ENCODE assay signal across 9 mouse cellular contexts in genomic region chr5:76928124-76928832, GRCm38 (mm10). TPM values are rescaled to one million over a fixed set of nuclear protein-coding genes. Genes with fewer than 3 reads are reported as not detected.
DNase-seq lines count a peak whose midpoint lies in the region; ATAC-seq and TF ChIP-seq lines count a peak whose summit lies in the region.
"Had no signal": no experiment of that assay in that cellular context is flagged by ENCODE, and none has a peak within 500 bp of the region (broad histone marks: within the 10 kb centered on the region; RNA-seq: fewer than 3 reads in every experiment).

No protein-coding gene starts in this region.

- ATAC-seq in limb, embryonic 12.5 days (ENCODE audit: insufficient number of reproducible peaks, insufficient read depth, low FRiP score, low TSS enrichment, low read depth), result no peak
- peak; percentile 82 for ATAC-seq in heart, embryonic 16.5 days (replicated peaks; ENCODE audit: extremely low read depth, insufficient read depth, low FRiP score)

- H3K4me2 ChIP-seq in limb, embryonic 12.5 days, result no peak overlapping the region
- peak overlapping the region; percentile 66 for H3K4me2 ChIP-seq in heart, embryonic 16.5 days (ENCODE audit: low read depth, low read length)

- H3K4me1 ChIP-seq in limb, embryonic 12.5 days (replicated peaks), result peaks cover 14% of the 10 kb centered on the region
- peaks cover 7% of the 10 kb centered on the region; the same call in 1 of the 2 replicates for H3K4me1 ChIP-seq in limb, embryonic 10.5 days
- H3K4me1 ChIP-seq in heart, embryonic 16.5 days (ENCODE audit: control insufficient read depth, insufficient read depth, low read length), result peaks cover 21% of the 10 kb centered on the region
- H3K4me1 ChIP-seq in thymus, adult 2 months (replicated peaks; ENCODE audit: control insufficient read depth, insufficient read depth, low read length), result no peaks in the 10 kb centered on the region

- no peak overlapping the region for H3K9ac ChIP-seq in limb, embryonic 12.5 days (replicated peaks)
- H3K9ac ChIP-seq in heart, embryonic 16.5 days (ENCODE audit: low read length), result peak overlapping the region; percentile 54

- no peak overlapping the region for H3K4me3 ChIP-seq in limb, embryonic 12.5 days (replicated peaks)
- no peak overlapping the region for H3K4me3 ChIP-seq in limb, embryonic 10.5 days
- H3K4me3 ChIP-seq in heart, embryonic 16.5 days (ENCODE audit: low read length), result peak overlapping the region; percentile 42
- no peak overlapping the region for H3K4me3 ChIP-seq in thymus, adult 2 months (ENCODE audit: control insufficient read depth, insufficient read depth, low read length)

- peak; percentile 32 to 77 for DNase-seq in adrenal gland, adult (ENCODE audit: inconsistent age in 2 of 2, low spot score in 1 of 2)
- DNase-seq in adrenal gland, adult 18-20 months (ENCODE audit: low spot score in 2 of 2), result no peak
- no peak for DNase-seq in limb, embryonic 10.5 days (ENCODE audit: low spot score)
- peak; percentile 74 for DNase-seq in lung, postnatal 10 days
- DNase-seq in thymus, adult 2 months, result no peak
- DNase-seq in cerebellum, adult 11 months, result no peak

- no peak for TF ChIP-seq CTCF in thymus, adult 2 months (IDR thresholded peaks at IDR 0.05; ENCODE audit: borderline replicate concordance, control insufficient read depth, extremely low read depth, insufficient read depth, low read length, poor library complexity)

- H3K27ac ChIP-seq in limb, embryonic 12.5 days, result peak overlapping the region; percentile 75
- no peak overlapping the region for H3K27ac ChIP-seq in limb, embryonic 10.5 days
- H3K27ac ChIP-seq in heart, embryonic 16.5 days (ENCODE audit: low read length), result peak overlapping the region; percentile 92
- no peak overlapping the region for H3K27ac ChIP-seq in thymus, adult 2 months (ENCODE audit: control insufficient read depth, insufficient read depth, low read length)
- H3K27ac ChIP-seq: macrophage had no signal

- no peaks in the 10 kb centered on the region for H3K27me3 ChIP-seq in limb, embryonic 12.5 days
- no peaks in the 10 kb centered on the region for H3K27me3 ChIP-seq in limb, embryonic 10.5 days (ENCODE audit: low read depth, poor library complexity, severe bottlenecking)
- H3K27me3 ChIP-seq in heart, embryonic 16.5 days (ENCODE audit: control insufficient read depth, insufficient read depth, low read length), result no peaks in the 10 kb centered on the region
- no peaks in the 10 kb centered on the region for H3K27me3 ChIP-seq in thymus, adult 2 months (ENCODE audit: control insufficient read depth, insufficient read depth, low read length)

- H3K36me3 ChIP-seq in limb, embryonic 12.5 days, result peaks cover 42% of the 10 kb centered on the region
- peaks cover 60% of the 10 kb centered on the region for H3K36me3 ChIP-seq in limb, embryonic 10.5 days
- H3K36me3 ChIP-seq in heart, embryonic 16.5 days (ENCODE audit: control insufficient read depth, insufficient read depth), result peaks cover 16% of the 10 kb centered on the region
- peaks cover 11% of the 10 kb centered on the region for H3K36me3 ChIP-seq in thymus, adult 2 months (ENCODE audit: control insufficient read depth, insufficient read depth, low read length)

- TF ChIP-seq POLR2A in thymus, adult 2 months (IDR thresholded peaks at IDR 0.05; ENCODE audit: control insufficient read depth, extremely low read depth, insufficient read depth, low read length, poor library complexity), result no peak

- 79% methylated on average over 16 of the region's 16 CpGs for WGBS in limb, embryonic 12.5 days
- 89% methylated on average over 16 of the region's 16 CpGs for WGBS in limb, embryonic 10.5 days
- 42% methylated on average over 16 of the region's 16 CpGs for WGBS in heart, embryonic 16.5 days
- WGBS in thymus, adult 2 months, result 95% methylated on average over 16 of the region's 16 CpGs

- no peaks in the 10 kb centered on the region; the same call in 1 of the 2 replicates for H3K9me3 ChIP-seq in limb, embryonic 12.5 days
- H3K9me3 ChIP-seq in limb, embryonic 10.5 days (replicated peaks), result no peaks in the 10 kb centered on the region
- H3K9me3 ChIP-seq in heart, embryonic 16.5 days (replicated peaks; ENCODE audit: control insufficient read depth, low read length), result no peaks in the 10 kb centered on the region

RNA-seq across cellular contexts. Expression of gene Paics, which starts 22.8 kb away (rescaled TPM):
- total RNA-seq in adrenal gland, adult 18-20 months (2021), result 100 to 1,000 TPM; 148 to 195 TPM
- polyA plus RNA-seq in limb, embryonic 12.5 days (2016; fragmentation: Nextera tagmentation; extraction: Ambion mirVana), result 392 and 396 TPM in 2 replicates
- 508 and 515 TPM in 2 replicates for polyA plus RNA-seq in limb, embryonic 10.5 days (2016; fragmentation: Nextera tagmentation; extraction: Ambion mirVana)
- 251 and 274 TPM in 2 replicates for polyA plus RNA-seq in heart, embryonic 16.5 days (2015; fragmentation: Nextera tagmentation; extraction: Ambion mirVana)
- 70.4 and 75.9 TPM in 2 replicates for polyA plus RNA-seq in thymus, adult 2 months (2012; rRNA removed)

RNA-seq across cellular contexts. Expression of gene Aasdh, which starts 23.0 kb away (rescaled TPM):
- total RNA-seq in adrenal gland, adult 18-20 months (2021), result 10 to 100 TPM; 14.8 to 16.2 TPM
- 21.1 and 21.9 TPM in 2 replicates for polyA plus RNA-seq in limb, embryonic 12.5 days (2016; fragmentation: Nextera tagmentation; extraction: Ambion mirVana)
- 18.8 and 23.5 TPM in 2 replicates for polyA plus RNA-seq in limb, embryonic 10.5 days (2016; fragmentation: Nextera tagmentation; extraction: Ambion mirVana)
- polyA plus RNA-seq in heart, embryonic 16.5 days (2015; fragmentation: Nextera tagmentation; extraction: Ambion mirVana), result 17.9 and 22.3 TPM in 2 replicates
- polyA plus RNA-seq in thymus, adult 2 months (2012; rRNA removed), result 10.7 and 12.1 TPM in 2 replicates

RNA-seq across cellular contexts. Expression of gene Ppat, which starts 23.1 kb away (rescaled TPM):
- total RNA-seq in adrenal gland, adult 18-20 months (2021), result 10 to 100 TPM; 12.2 to 15.3 TPM
- polyA plus RNA-seq in limb, embryonic 12.5 days (2016; fragmentation: Nextera tagmentation; extraction: Ambion mirVana), result 34.6 and 36.0 TPM in 2 replicates
- 51.2 and 62.1 TPM in 2 replicates for polyA plus RNA-seq in limb, embryonic 10.5 days (2016; fragmentation: Nextera tagmentation; extraction: Ambion mirVana)
- 22.0 and 29.3 TPM in 2 replicates for polyA plus RNA-seq in heart, embryonic 16.5 days (2015; fragmentation: Nextera tagmentation; extraction: Ambion mirVana)
- polyA plus RNA-seq in thymus, adult 2 months (2012; rRNA removed), result 11.1 and 13.3 TPM in 2 replicates

RNA-seq across cellular contexts. Expression of gene Srp72, which starts 46.2 kb away (rescaled TPM):
- total RNA-seq in adrenal gland, adult 18-20 months (2021), result 100 to 1,000 TPM; 115 to 139 TPM
- 88.1 and 88.5 TPM in 2 replicates for polyA plus RNA-seq in limb, embryonic 12.5 days (2016; fragmentation: Nextera tagmentation; extraction: Ambion mirVana)
- polyA plus RNA-seq in limb, embryonic 10.5 days (2016; fragmentation: Nextera tagmentation; extraction: Ambion mirVana), result 78.9 and 90.8 TPM in 2 replicates
- 51.9 and 53.8 TPM in 2 replicates for polyA plus RNA-seq in heart, embryonic 16.5 days (2015; fragmentation: Nextera tagmentation; extraction: Ambion mirVana)
- polyA plus RNA-seq in thymus, adult 2 months (2012; rRNA removed), result 30.4 and 36.2 TPM in 2 replicates

Comparison
In these comparisons a context has a peak if more than half of its experiments do, and no peak if none do; other contexts are left out.
1. DNase-seq: peak in adrenal gland, adult (2 of 2) and lung, postnatal 10 days (single experiment); none in adrenal gland, adult 18-20 months (0 of 2), limb, embryonic 10.5 days (single experiment), thymus, adult 2 months (single experiment) and cerebellum, adult 11 months (single experiment).
2. H3K27ac ChIP-seq: peak in limb, embryonic 12.5 days (single experiment) and heart, embryonic 16.5 days (single experiment); none in limb, embryonic 10.5 days (single experiment) and thymus, adult 2 months (single experiment).